Mouse (Mus musculus): ENCODE measurements at regions not wholly inside any gene's neighbourhood (a gene's known extent, or its start where the extent isn't known, plus 50 kb on each side); places are given as distances from the start of the nearest gene placed in this dataset.

GRCm38 (mm10) chr10:37079535-37079934 is 59.2 kb downstream of the Marcks start:
- ATAC-seq (ENCODE audit: insufficient number of reproducible peaks, low FRiP score, low TSS enrichment), result no peak

- ATAC-seq (ENCODE audit: insufficient number of reproducible peaks, low FRiP score, low TSS enrichment), result peak; percentile 69; the same call in 1 of the 2 replicates
These were observed 60.3 kb downstream of the Marcks start for GRCm38 (mm10) chr10:37078439-37078838.

- ATAC-seq (ENCODE audit: insufficient number of reproducible peaks, low FRiP score, low TSS enrichment), result no peak
These were observed 61.0 kb downstream of the Marcks start for GRCm38 (mm10) chr10:37077741-37078140.

- peak; percentile 92 for ATAC-seq (ENCODE audit: insufficient number of reproducible peaks, low FRiP score, low TSS enrichment)
These were observed 65.9 kb downstream of the Marcks start for GRCm38 (mm10) chr10:37072834-37073233.

GRCm38 (mm10) chr10:37072061-37072460 is 66.7 kb downstream of the Marcks start:
- no peak for ATAC-seq (ENCODE audit: insufficient number of reproducible peaks, low FRiP score, low TSS enrichment)

- ATAC-seq (ENCODE audit: insufficient number of reproducible peaks, low FRiP score, low TSS enrichment), result no peak
These were observed 67.3 kb downstream of the Marcks start for GRCm38 (mm10) chr10:37071420-37071819.
